Mouse (Mus musculus) adrenal gland, adult 2 months (tissue): ENCODE results near the gene Smpx. TPM values are rescaled to one million over a fixed set of nuclear protein-coding genes. Genes with fewer than 3 reads are reported as not detected.

Source experiments
- DNase-seq: peaks from one replicate; pipeline ENCODE4 v3.0.0; 2021
- long read RNA-seq: library from polyadenylated mRNA; stranded (forward); transcript quantifications from one replicate; pipeline ENCODE4 v2.0.0, GENCODE M21; 2021
- polyA plus RNA-seq: library from polyadenylated mRNA; depleted of rRNA; stranded (reverse); fragments of >200 nt; gene quantifications from 2 replicates; pipeline ENCODE4 v1.2.3, GENCODE M21; 2012; rRNA removed
- total RNA-seq, 2 experiments: library from RNA; stranded (reverse); gene quantifications; 2 replicates each; pipeline ENCODE4 v1.2.3; 2021

Gene Smpx
- total RNA-seq (10 to 100 TPM; 20.6 to 36.2 TPM), polyA plus RNA-seq (0.67 and 0.93 TPM in 2 replicates)
- long read RNA-seq, partial matches to known transcripts = 4 of 15 reads
- long read RNA-seq, other reads (novel, unspliced or antisense) = 6 of 15 reads

DNA sequence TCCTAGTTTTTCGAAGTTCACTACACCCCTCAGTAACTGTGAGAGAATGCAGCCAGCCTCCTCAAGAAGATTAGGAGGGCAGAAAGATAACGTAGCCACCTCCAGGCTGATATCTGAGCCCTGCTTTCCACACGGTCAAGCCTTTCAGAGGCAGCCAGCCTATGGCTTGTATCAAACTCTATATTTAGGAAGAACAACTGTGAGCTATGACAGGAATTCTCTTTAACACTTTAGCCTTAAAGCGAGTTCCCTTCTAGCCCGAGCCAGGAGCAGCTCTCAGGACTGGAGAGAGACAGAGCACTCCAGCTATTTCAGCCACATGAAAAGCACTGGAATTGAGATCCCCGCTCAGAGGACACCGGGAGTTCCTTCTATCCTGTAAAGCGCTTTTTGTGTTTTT lies at the start of gene Smpx:
Smpx (plus strand) TSS at position 49 of the 400 bp plus-strand sequence.
- peak; percentile 18 for DNase-seq

DNA sequence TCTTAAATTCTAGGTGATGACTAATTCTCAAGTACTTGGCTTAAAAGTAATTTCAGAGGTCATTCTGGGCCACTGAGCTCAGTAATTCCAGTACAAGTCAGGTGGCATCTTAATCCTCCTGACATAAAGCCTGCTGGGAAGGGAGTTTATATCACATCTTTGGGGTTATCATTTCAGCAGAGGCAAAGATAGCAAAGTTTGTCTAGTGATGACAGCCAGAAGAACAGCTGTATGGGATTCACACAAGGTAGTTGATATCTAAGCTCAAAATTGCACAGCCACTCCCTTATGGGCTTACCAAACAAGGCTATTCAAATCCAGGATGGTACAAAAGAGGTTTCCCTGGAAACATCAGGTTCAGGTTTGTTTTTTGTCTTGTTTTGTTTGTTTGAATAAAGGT lies 43.7 kb upstream of the Smpx start:
- DNase-seq = no peak

- no peak for DNase-seq
These were observed 41.4 kb upstream of the Smpx start for GRCm38 (mm10) chrX:157657356-157657755.

- no peak for DNase-seq
These were observed 26.9 kb upstream of the Smpx start for GRCm38 (mm10) chrX:157671820-157672219.

DNA sequence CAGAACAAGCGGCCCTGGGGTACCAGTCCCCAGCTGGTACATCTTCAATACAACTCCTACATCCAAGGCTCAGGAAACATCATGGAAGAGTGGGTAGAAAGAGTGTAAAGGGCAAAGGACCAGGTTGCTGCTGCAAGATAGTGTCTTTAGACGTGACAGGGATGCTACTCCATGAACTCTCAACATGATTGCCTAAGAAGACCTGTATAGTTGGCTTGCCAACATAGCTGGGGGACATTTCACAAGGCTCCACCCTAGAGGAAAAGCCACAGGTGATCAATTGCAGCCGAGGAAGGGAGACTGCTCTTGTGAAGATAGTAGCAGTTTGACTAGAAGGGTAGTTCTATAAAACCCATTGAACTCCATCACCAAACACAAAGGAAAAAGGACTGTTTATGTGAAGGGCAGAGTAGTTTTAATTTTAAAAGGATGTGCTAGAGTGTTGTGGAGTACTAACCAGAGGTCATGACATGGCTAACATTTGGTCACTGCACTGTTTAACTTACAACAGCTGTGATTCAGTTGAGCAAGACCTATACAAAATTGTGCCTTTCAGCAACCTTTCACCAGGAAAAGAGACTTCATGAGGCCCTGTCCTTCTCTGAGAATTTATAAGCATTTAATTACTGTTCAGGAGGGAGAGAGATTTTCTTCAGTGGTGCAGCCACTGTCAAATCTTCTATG lies 23.9 kb upstream of the Smpx start:
- DNase-seq = no peak

DNA sequence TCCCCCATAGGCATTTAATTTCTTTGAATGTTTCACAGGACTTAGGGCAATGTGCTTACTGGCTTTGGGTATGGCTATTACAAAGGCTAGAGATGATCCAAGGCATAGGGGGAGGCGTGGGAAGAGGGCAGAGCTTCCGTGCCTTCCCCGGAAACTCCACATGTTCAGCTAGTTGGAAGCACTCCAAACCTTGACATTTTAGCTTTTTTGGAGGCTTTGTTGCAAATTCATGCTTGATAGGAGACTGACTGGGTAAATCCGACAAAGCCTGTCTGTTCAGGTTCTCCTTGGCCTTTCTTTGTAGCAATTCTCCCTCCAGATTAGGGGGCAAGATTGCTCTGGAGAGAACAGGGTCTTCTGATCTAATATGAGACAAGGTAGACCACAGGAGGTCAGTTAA lies 7.5 kb upstream of the Smpx start:
- DNase-seq = peak; percentile 37

- DNase-seq = no peak
These were observed 1.0 kb upstream of the Smpx start for GRCm38 (mm10) chrX:157697591-157698135.

GRCm38 (mm10) chrX:157707236-157707635 lies 8.5 kb downstream of the Smpx start:
- no peak for DNase-seq

DNA sequence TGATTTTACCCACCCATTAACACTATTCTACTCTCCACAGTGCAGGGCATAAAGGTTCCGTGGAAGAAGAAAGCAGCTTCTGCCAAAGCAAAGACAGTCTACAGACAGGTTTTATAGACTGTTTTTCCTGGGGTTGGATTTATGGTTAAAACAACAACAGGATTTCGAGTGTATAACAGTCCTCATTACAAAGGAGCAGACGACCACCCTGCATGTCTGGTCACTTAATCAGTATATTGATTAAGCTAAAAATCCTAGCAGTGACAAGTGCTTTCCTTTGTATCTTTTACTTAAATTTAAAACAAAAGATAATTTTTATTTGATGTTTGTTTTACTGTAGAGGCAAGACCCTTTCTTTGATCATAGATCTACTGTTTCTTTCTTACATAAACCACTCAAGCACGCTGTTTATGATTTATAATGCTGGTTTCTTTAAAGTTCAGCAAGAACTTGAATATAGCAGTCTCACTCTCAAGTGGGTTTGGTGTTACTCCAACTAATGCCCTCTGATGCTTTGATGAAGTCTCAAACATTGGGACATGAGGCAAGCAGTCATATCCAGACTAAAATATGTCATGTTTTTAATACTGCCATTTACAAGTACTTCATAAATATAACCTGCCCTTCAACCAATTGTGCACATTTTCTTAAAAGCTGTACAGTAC lies 10.0 kb downstream of the Smpx start:
- DNase-seq = no peak

GRCm38 (mm10) chrX:157719907-157720306 lies 21.2 kb downstream of the Smpx start:
- no peak for DNase-seq

- DNase-seq = no peak
These were observed 32.1 kb downstream of the Smpx start for GRCm38 (mm10) chrX:157730622-157731341.

GRCm38 (mm10) chrX:157731658-157732314 lies 33.1 kb downstream of the Smpx start:
- peak; percentile 63 for DNase-seq

- DNase-seq = no peak
These were observed 33.6 kb downstream of the Smpx start for GRCm38 (mm10) chrX:157732346-157732745.

DNA sequence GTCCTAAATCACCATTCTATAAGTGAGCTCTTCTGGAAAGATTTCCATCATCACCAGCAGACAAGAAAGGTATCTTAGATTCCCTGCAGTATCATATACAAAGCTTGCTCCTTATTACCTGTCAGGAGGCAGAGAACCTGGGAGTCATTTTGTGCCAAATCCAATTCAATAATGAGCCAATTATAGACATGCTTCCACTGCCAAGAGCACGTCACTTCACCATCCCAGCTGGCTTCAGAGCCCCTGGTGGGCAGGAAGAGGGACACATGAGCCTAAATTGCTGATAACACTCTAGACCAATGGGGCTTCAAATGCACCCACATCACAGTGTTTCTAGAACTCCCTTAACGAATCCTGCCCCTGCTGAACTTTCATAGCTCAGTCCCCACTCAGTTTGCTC lies 35.1 kb downstream of the Smpx start:
- DNase-seq = no peak

GRCm38 (mm10) chrX:157734341-157734740 lies 35.6 kb downstream of the Smpx start:
- DNase-seq = no peak

DNA sequence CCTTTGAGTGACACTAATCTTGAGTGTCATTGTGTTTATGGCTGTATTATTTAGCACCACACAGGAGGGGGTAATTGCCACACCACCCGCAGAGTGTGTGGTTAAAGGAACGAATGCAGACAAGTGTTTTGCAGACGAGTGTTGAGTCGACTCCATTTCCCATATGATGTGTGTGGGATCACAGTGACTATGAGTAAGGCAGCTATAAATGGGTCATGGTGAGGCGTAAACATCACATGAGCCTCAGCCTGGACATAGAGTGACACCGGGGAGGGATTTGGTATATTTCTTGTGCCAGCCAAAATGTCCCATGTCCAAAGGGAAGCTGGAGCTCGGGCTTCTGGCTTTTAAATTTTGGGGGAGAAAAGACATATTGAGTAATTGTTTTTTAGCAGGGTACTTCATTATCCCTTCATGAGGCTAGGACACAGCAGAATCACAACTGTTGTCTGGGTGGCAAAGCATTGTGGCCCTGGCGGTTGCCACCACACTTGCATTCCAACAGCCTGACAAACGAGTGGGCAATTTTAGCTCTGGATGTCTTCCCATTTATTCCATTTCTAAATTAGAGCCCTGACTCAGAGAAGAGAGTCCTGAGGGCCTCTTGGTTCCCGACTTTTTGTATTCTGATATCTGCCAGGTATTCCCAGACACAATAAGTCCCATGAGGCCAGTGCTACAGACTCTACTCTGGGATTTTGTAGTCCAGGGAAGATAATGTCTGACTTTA lies 49.3 kb downstream of the Smpx start:
- DNase-seq = no peak

GRCm38 (mm10) chrX:157754559-157754958 lies 55.8 kb downstream of the Smpx start:
- no peak for DNase-seq

- DNase-seq = no peak
These were observed 63.8 kb downstream of the Smpx start for GRCm38 (mm10) chrX:157762542-157762941.

DNA sequence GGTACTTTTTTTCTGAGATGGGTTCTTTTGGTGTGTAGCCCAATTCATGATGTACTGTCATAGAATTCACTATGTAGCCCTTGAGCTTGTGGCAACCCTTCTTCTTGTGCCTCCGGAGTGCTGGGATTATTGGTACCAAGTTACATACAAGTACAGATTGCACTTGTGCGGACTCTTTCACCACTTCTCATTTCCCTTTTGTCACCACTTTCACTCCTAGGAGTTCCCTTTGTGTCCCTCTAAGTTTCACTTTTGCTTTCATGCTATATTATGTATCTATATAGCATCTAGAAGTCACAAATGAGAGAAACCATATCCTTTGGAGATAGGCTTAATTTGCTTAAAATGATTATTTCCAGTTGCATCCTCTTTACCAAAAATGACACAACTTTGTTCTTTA lies 103.0 kb downstream of the Smpx start:
- no peak for DNase-seq
